Mouse (Mus musculus) kidney, adult 8-10 months (tissue): ENCODE data around the gene Zdhhc18.
"Not testable (repeated sequence)": the region's sequence is repeated elsewhere in the genome, so short reads cannot be mapped to it uniquely, and the experiment has no call there.

Source experiments
- DNase-seq, 2 experiments: peaks; one replicate each; pipeline ENCODE4 v3.0.0; 2022

Zdhhc18 gene

GRCm38 (mm10) chr4:133662421-133662820 lies 12.5 kb upstream of the Zdhhc18 start:
- DNase-seq, result no peak

- peak; percentile 95 to 96 for DNase-seq
Measured at GRCm38 (mm10) chr4:133660193-133661155, 10.5 kb upstream of the Zdhhc18 start.

GRCm38 (mm10) chr4:133659497-133660192 lies 9.7 kb upstream of the Zdhhc18 start:
- DNase-seq, result peak; percentile 76 to 84

GRCm38 (mm10) chr4:133658729-133659128 lies 8.8 kb upstream of the Zdhhc18 start:
- DNase-seq, result no peak

- DNase-seq, result no peak
Measured at GRCm38 (mm10) chr4:133657829-133658458, 8.0 kb upstream of the Zdhhc18 start.

- DNase-seq, result no peak
Measured at GRCm38 (mm10) chr4:133656997-133657396, 7.0 kb upstream of the Zdhhc18 start.

- DNase-seq, result peak; percentile 72 to 78
Measured at GRCm38 (mm10) chr4:133656294-133656693, 6.3 kb upstream of the Zdhhc18 start.

- not testable (repeated sequence) for DNase-seq
Measured at GRCm38 (mm10) chr4:133654070-133654469, 4.1 kb upstream of the Zdhhc18 start.

GRCm38 (mm10) chr4:133652746-133653145 lies 2.8 kb upstream of the Zdhhc18 start:
- no peak for DNase-seq

GRCm38 (mm10) chr4:133651986-133652385 lies 2.0 kb upstream of the Zdhhc18 start:
- DNase-seq, result no peak

- DNase-seq, result no peak
Measured at GRCm38 (mm10) chr4:133651445-133651844, 1.5 kb upstream of the Zdhhc18 start.

- DNase-seq, result not testable (repeated sequence)
Measured at GRCm38 (mm10) chr4:133649464-133649863, 490 bp downstream of the Zdhhc18 start.

GRCm38 (mm10) chr4:133645680-133646079 lies 4.3 kb downstream of the Zdhhc18 start:
- DNase-seq, result no peak

GRCm38 (mm10) chr4:133645195-133645594 lies 4.8 kb downstream of the Zdhhc18 start:
- no peak for DNase-seq

- DNase-seq, result no peak
Measured at GRCm38 (mm10) chr4:133634043-133634410, 15.9 kb downstream of the Zdhhc18 start.

- DNase-seq, result peak; percentile 85 to 90
Measured at GRCm38 (mm10) chr4:133633332-133634042, 16.5 kb downstream of the Zdhhc18 start.

GRCm38 (mm10) chr4:133632483-133633327 lies 17.2 kb downstream of the Zdhhc18 start:
- DNase-seq, result no peak

- peak; percentile 36 to 45 for DNase-seq
Measured at GRCm38 (mm10) chr4:133631769-133632411, 18.1 kb downstream of the Zdhhc18 start.

GRCm38 (mm10) chr4:133631071-133631768 lies 18.7 kb downstream of the Zdhhc18 start:
- DNase-seq, result peak in 1 of 2 experiments; percentile 32

- DNase-seq, result no peak
Measured at GRCm38 (mm10) chr4:133630326-133630920, 19.5 kb downstream of the Zdhhc18 start.
